Comparison of ENCODE assay signal across 11 mouse cellular contexts in genomic region chrX:85496943-85497342, GRCm38 (mm10).
DNase-seq lines count a peak whose midpoint lies in the region; ATAC-seq and TF ChIP-seq lines count a peak whose summit lies in the region.
"Had no signal": no experiment of that assay in that cellular context is flagged by ENCODE, and none has a peak within 500 bp of the region (broad histone marks: within the 10 kb centered on the region; RNA-seq: fewer than 3 reads in every experiment).

No protein-coding gene starts in this region.

- TF ChIP-seq CTCF in stomach, postnatal 0 days (IDR thresholded peaks at IDR 0.05; ENCODE audit: low read depth) = peak; percentile 59

- no peaks in the 10 kb centered on the region for H3K4me1 ChIP-seq in heart, embryonic 10.5 days
- no peaks in the 10 kb centered on the region for H3K4me1 ChIP-seq in stomach, postnatal 0 days (replicated peaks; ENCODE audit: control insufficient read depth, insufficient read depth)
- H3K4me1 ChIP-seq: embryonic facial prominence, embryonic 13.5 days; forebrain, embryonic 15.5 days had no signal

- H3K27ac ChIP-seq in heart, embryonic 10.5 days = no peak overlapping the region
- H3K27ac ChIP-seq in stomach, postnatal 0 days (replicated peaks) = no peak overlapping the region
- H3K27ac ChIP-seq: embryonic facial prominence, embryonic 13.5 days; forebrain, embryonic 15.5 days had no signal

- WGBS in heart, embryonic 10.5 days = 64% methylated on average over 1 of the region's 1 CpGs
- 58% methylated on average over 1 of the region's 1 CpGs for WGBS in stomach, postnatal 0 days

- no peak for TF ChIP-seq EP300 in stomach, postnatal 0 days (optimal IDR thresholded peaks at IDR 0.05)

- no peak overlapping the region for H3K9ac ChIP-seq in stomach, postnatal 0 days (ENCODE audit: low read length)
- H3K9ac ChIP-seq: embryonic facial prominence, embryonic 13.5 days; forebrain, embryonic 15.5 days had no signal

- DNase-seq in heart, postnatal 4 days = peak; percentile 6
- no peak for DNase-seq in heart, embryonic 10.5 days (ENCODE audit: low spot score)
- DNase-seq in lung, postnatal 36 days = peak; percentile 34
- no peak for DNase-seq in lung, postnatal 10 days
- DNase-seq in adipocyte (ENCODE audit: low spot score) = peak; percentile 6
- DNase-seq in stomach, postnatal 0 days (ENCODE audit: low spot score) = no peak
- DNase-seq in ovary, postnatal 10 days (ENCODE audit: low spot score) = no peak
- DNase-seq: gastrocnemius, postnatal 36 days; thymus, postnatal 4 days had no signal

- no peak for ATAC-seq in stomach, postnatal 0 days (ENCODE audit: low FRiP score, low TSS enrichment)
- ATAC-seq: forebrain, embryonic 15.5 days had no signal

- no peak overlapping the region for H3K4me2 ChIP-seq in stomach, postnatal 0 days (replicated peaks; ENCODE audit: low read depth)
- H3K4me2 ChIP-seq: embryonic facial prominence, embryonic 13.5 days; forebrain, embryonic 15.5 days had no signal

- H3K27me3 ChIP-seq in heart, embryonic 10.5 days (ENCODE audit: insufficient read depth, poor library complexity, severe bottlenecking) = no peaks in the 10 kb centered on the region
- no peaks in the 10 kb centered on the region for H3K27me3 ChIP-seq in stomach, postnatal 0 days (ENCODE audit: control insufficient read depth, insufficient read depth, low read length)
- H3K27me3 ChIP-seq: embryonic facial prominence, embryonic 13.5 days; forebrain, embryonic 15.5 days had no signal

- no peaks in the 10 kb centered on the region for H3K36me3 ChIP-seq in heart, embryonic 10.5 days
- no peaks in the 10 kb centered on the region for H3K36me3 ChIP-seq in stomach, postnatal 0 days (ENCODE audit: control insufficient read depth, insufficient read depth, low read length)
- H3K36me3 ChIP-seq: embryonic facial prominence, embryonic 13.5 days; forebrain, embryonic 15.5 days had no signal

- no peak overlapping the region for H3K4me3 ChIP-seq in heart, embryonic 10.5 days
- H3K4me3 ChIP-seq in stomach, postnatal 0 days (ENCODE audit: low read depth, low read length) = no peak overlapping the region
- H3K4me3 ChIP-seq: embryonic facial prominence, embryonic 13.5 days; forebrain, embryonic 15.5 days had no signal

- no peaks in the 10 kb centered on the region for H3K9me3 ChIP-seq in heart, embryonic 10.5 days
- no peaks in the 10 kb centered on the region for H3K9me3 ChIP-seq in stomach, postnatal 0 days (ENCODE audit: control insufficient read depth, low read length)
- H3K9me3 ChIP-seq: embryonic facial prominence, embryonic 13.5 days; forebrain, embryonic 15.5 days had no signal

Comparison
In these comparisons a context has a peak if more than half of its experiments do, and no peak if none do; other contexts are left out.
1. DNase-seq: peak in heart, postnatal 4 days (single experiment), lung, postnatal 36 days (single experiment) and adipocyte (single experiment); none in heart, embryonic 10.5 days (single experiment), lung, postnatal 10 days (single experiment), stomach, postnatal 0 days (single experiment) and ovary, postnatal 10 days (single experiment).